Mouse (Mus musculus) heart, embryonic 11.5 days (tissue): ENCODE results near the gene Sim2. TPM values are rescaled to one million over a fixed set of nuclear protein-coding genes. Genes with fewer than 3 reads are reported as not detected.

Experiments
- ATAC-seq: fragments of 200-750 bp; cut with Nextera tagmentation; replicated peaks from 2 replicates; pipeline ENCODE4 v1.8.0; 2017; ENCODE audit warnings: moderate library complexity; ENCODE audit not compliant: insufficient number of reproducible peaks, low FRiP score, low TSS enrichment
- H3K27ac ChIP-seq: fragments of 300-500 bp; sonication (generic); 2 replicates; pipeline ENCODE4 v1.5.1; 2014; ENCODE audit warnings: mild to moderate bottlenecking, low read depth, low read length
- H3K27me3 ChIP-seq: fragments of 300-500 bp; sonication (generic); 2 replicates; pipeline ENCODE4 v1.6.1; 2014; ENCODE audit warnings: mild to moderate bottlenecking, low read length, mixed read lengths; ENCODE audit not compliant: control insufficient read depth, insufficient read depth
- H3K36me3 ChIP-seq: fragments of 300-500 bp; sonication (generic); 2 replicates; pipeline ENCODE4 v1.6.1; 2014; ENCODE audit warnings: mild to moderate bottlenecking, low read length, moderate library complexity, mixed read lengths; ENCODE audit not compliant: control insufficient read depth, insufficient read depth
- H3K4me1 ChIP-seq: fragments of 300-500 bp; sonication (generic); 2 replicates; pipeline ENCODE4 v1.6.1; 2014; ENCODE audit warnings: low read length; ENCODE audit not compliant: control insufficient read depth, insufficient read depth
- H3K4me2 ChIP-seq: fragments of 300-500 bp; sonication (generic); 2 replicates; pipeline ENCODE4 v1.6.1; 2014; ENCODE audit warnings: mild to moderate bottlenecking, moderate library complexity
- H3K4me3 ChIP-seq: fragments of 300-500 bp; sonication (generic); 2 replicates; pipeline ENCODE4 v1.5.1; 2014; ENCODE audit warnings: low read depth, low read length
- H3K9ac ChIP-seq: fragments of 300-500 bp; sonication (generic); 2 replicates; pipeline ENCODE4 v1.6.1; 2014; ENCODE audit warnings: mild to moderate bottlenecking, low read depth, low read length, moderate library complexity
- H3K9me3 ChIP-seq: fragments of 300-500 bp; sonication (generic); replicated peaks from 2 replicates; pipeline ENCODE4 v1.6.1; 2016; ENCODE audit warnings: low read length; ENCODE audit not compliant: control insufficient read depth
- WGBS: fragments of 180-500 bp; shearing (Covaris S2); extraction: QIAGEN DNeasy Blood & Tissue Kit; methylation state at CpG from one replicate; pipeline ENCODE4 v1.1.7; 2014; ENCODE audit not compliant: insufficient replicate concordance; 5-methylcytosine and 5-hydroxymethylcytosine counted together
- polyA plus RNA-seq: library from polyadenylated mRNA; unstranded; fragments of >200 nt; fragmentation: Nextera tagmentation; extraction: Ambion mirVana; gene quantifications from 2 replicates; pipeline ENCODE4 v1.2.1, GENCODE M21; 2014

Gene Sim2
- polyA plus RNA-seq, 1 experiment from 2014 or later, result 0.17 TPM

DNA sequence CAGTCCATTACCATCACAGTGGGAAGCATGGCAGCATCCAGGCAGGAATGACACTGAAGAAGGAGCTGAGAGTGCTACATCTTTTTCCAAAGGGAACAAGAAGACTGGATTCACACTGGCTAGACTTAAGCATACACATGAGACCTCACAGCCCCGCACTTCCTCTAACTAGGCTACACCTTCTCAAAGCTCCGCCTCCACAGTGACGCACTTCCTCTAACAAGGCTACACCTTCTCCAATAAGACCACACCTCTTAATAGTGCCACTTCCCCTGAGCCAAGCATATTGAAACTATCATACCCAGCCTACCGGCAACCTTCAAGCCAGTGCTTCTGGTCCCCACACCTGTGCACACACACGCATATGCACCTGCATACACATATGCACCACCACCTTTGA, 15.7 kb upstream of the Sim2 start:
- Histone ChIP-seq H3K27ac (no peak overlapping the region), H3K27me3 (no peaks in the 10 kb centered on the region; the same call in 1 of the 2 replicates), H3K4me3 (no peak overlapping the region), H3K9me3 (no peaks in the 10 kb centered on the region), H3K4me1 (0 out of 2 replicates have a peak, but pooled peaks cover 2% of the 10 kb centered on the region), H3K4me2 (no peak overlapping the region), H3K9ac (no peak overlapping the region), H3K36me3 (no peaks in the 10 kb centered on the region)
- 88% methylated on average over 5 of the region's 5 CpGs for WGBS
- no peak for ATAC-seq

DNA sequence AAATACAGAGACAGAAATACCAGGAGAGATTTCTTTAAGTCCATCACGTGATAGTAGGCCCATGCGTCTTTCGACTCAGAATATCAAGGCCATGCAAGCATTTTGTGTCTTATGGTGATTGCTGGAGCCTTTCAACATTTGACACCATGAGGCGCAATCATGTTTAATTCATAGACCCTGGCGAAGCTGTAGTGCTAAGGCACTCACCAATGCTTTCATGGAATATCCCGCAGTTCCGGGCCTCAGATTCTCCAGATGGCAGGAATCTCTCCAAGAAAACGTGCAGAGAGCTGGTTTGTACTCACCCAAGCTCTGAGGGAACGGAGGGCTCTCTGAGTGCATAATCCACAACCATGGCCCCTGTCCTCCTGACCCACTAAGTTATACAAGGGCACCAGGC, 13.8 kb upstream of the Sim2 start:
- Histone ChIP-seq H3K27me3 (peaks cover 8% of the 10 kb centered on the region), H3K27ac (no peak overlapping the region), H3K4me1 (peaks cover 2% of the 10 kb centered on the region; the same call in 1 of the 2 replicates), H3K4me2 (no peak overlapping the region), H3K9me3 (no peaks in the 10 kb centered on the region), H3K4me3 (no peak overlapping the region), H3K36me3 (no peaks in the 10 kb centered on the region), H3K9ac (no peak overlapping the region)
- 81% methylated on average over 9 of the region's 9 CpGs for WGBS
- no peak for ATAC-seq

DNA sequence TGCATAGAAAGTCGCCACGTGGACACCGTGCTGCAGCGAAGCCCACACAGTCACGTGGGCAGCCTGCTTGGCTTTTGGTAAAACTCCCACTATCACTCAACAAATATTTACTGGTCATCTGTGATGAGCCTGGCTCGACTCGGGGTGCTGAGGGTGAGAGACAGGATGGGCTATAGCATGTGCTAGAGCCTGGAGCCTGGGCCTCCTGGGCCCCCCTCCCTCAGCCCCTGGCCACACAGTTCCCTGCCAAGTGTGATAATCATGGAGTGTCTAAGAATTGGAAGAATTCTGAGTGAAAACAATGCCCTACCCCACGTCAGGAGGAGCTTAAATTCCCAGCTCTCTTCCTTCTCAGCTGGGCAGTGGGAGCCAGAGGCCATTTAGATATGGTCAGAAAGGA, 13.3 kb upstream of the Sim2 start:
- no peak for ATAC-seq
- Histone ChIP-seq H3K9ac (no peak overlapping the region), H3K27ac (no peak overlapping the region), H3K36me3 (no peaks in the 10 kb centered on the region), H3K27me3 (peaks cover 14% of the 10 kb centered on the region), H3K9me3 (no peaks in the 10 kb centered on the region), H3K4me2 (no peak overlapping the region), H3K4me3 (no peak overlapping the region), H3K4me1 (peaks cover 2% of the 10 kb centered on the region; the same call in 1 of the 2 replicates)
- WGBS, result 68% methylated on average over 8 of the region's 8 CpGs

DNA sequence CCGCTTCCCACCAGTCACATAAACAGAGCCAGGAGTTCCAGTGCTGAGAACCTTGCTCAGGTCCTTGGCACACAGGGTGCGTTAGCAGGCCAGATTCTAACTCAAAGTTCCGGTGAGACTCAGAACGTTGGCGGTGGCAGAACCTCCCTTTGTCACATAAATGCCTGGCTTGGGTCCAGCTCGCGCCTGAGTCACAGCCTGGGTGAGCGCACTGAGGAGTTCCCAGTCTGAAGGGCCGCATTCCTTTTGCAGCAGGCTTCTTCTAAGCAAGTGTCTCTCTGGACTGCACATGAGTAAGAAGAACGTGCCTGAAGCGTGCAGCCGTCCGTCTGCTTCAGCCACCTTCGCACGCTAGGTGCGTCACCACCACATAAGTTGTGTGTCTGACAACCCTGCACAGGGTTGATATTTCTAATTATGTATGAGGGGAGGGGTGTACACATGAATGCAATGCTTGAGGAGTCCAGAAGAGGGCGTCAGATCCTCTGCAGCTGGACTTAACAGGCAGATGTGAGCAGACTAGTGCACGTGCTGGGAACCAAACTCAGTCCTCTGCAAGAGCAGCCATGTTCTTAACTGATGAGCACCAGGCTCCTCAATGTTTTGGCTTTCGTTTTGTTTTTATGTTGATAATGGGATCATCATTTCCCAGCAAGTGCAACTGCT, 9.2 kb upstream of the Sim2 start:
- 34% methylated on average over 19 of the region's 19 CpGs for WGBS
- no peak for ATAC-seq
- peaks cover 2% of the 10 kb centered on the region; the same call in 1 of the 2 replicates for H3K4me1 ChIP-seq
- H3K4me2 ChIP-seq, result no peak overlapping the region
- H3K4me3 ChIP-seq, result no peak overlapping the region
- peaks cover 52% of the 10 kb centered on the region for H3K27me3 ChIP-seq
- no peaks in the 10 kb centered on the region for H3K36me3 ChIP-seq
- H3K9me3 ChIP-seq, result no peaks in the 10 kb centered on the region
- H3K9ac ChIP-seq, result no peak overlapping the region
- H3K27ac ChIP-seq, result no peak overlapping the region

DNA sequence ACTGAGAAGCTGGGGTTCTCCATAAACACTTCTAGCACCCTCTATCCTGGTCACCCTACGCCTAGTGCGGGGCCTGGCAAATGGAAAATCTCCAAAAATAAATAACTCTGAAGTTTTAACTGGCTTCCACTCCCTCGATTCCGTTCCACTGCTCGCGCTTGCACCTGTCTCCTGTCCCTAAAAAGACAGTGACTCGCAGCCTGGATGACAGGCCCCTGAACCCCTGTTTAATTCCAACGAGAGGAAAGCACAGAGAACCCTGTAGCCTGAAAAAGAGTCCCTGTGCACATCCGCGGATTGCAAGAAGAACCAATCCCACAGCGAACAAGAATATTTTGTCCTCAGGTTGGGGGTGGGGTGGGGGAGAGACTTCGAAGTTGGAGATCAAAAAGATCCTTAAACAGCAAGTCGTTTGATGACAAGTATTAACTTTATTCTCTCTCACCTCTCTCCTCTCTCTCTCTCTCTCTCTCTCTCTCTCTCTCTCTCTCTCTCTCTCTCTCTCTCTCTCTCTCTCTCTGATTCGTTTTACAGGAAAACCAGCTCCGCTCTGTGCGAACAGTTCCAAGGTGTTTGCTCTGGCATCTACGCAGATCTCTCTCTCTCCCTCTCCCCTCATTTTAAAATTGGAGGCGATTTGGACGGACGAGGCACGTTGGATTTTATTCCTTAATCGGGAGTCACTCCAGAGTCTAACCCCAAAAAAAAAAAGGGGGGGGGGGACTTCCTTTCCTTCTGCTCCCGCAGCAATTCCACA, 6.2 kb upstream of the Sim2 start:
- H3K4me2 ChIP-seq, result no peak overlapping the region
- H3K4me1 ChIP-seq, result no peaks in the 10 kb centered on the region; the same call in 1 of the 2 replicates
- H3K9ac ChIP-seq, result no peak overlapping the region
- H3K27me3 ChIP-seq, result peaks cover 82% of the 10 kb centered on the region
- no peaks in the 10 kb centered on the region for H3K9me3 ChIP-seq
- no peak overlapping the region for H3K4me3 ChIP-seq
- no peaks in the 10 kb centered on the region for H3K36me3 ChIP-seq
- 4% methylated on average over 23 of the region's 23 CpGs for WGBS
- ATAC-seq, result no peak
- no peak overlapping the region for H3K27ac ChIP-seq

DNA sequence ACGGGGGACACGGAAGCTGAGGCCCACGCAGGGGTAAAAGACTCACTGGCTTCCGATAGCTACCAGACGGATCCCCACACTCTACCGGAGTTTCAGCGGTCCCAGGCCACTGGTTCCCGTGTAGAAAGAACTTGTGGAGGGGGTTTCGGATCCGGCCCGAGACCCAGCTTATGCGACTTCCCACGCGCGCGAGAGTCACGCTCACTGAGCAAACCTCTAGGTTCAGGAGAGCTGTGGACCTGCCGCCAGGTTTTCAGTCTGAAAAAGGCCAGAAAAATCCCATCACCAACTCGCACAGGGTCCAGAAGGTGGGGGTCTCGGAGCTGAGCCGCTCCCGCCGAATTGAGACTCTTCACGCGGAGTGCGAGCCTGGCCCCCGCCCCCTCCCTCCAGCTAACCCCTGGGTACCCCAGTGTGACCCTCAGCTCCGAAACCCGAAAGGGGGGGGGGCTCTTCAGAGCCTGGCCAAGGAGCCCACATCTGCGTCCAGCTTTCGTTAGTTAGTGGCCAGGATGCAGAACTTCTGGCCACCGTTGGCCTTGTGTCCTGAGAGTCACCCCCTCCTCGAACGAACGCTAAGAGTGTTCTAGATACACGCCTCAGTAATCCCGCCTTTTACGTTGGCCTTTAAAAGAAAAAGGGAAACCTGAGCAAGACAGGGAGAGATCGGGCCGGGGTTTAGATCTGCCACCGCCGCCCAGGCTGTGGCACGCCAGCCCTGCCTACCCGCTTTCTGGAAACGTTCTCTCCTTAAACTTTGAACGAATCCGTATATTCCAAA, 5.5 kb upstream of the Sim2 start:
- H3K36me3 ChIP-seq, result no peaks in the 10 kb centered on the region
- peaks cover 3% of the 10 kb centered on the region; the same call in 1 of the 2 replicates for H3K4me1 ChIP-seq
- ATAC-seq, result no peak
- no peak overlapping the region for H3K27ac ChIP-seq
- H3K4me3 ChIP-seq, result no peak overlapping the region
- WGBS, result 1% methylated on average over 47 of the region's 47 CpGs
- H3K4me2 ChIP-seq, result no peak overlapping the region; the same call in none of the 2 replicates
- no peak overlapping the region for H3K9ac ChIP-seq
- no peaks in the 10 kb centered on the region for H3K9me3 ChIP-seq
- H3K27me3 ChIP-seq, result peaks cover 90% of the 10 kb centered on the region

DNA sequence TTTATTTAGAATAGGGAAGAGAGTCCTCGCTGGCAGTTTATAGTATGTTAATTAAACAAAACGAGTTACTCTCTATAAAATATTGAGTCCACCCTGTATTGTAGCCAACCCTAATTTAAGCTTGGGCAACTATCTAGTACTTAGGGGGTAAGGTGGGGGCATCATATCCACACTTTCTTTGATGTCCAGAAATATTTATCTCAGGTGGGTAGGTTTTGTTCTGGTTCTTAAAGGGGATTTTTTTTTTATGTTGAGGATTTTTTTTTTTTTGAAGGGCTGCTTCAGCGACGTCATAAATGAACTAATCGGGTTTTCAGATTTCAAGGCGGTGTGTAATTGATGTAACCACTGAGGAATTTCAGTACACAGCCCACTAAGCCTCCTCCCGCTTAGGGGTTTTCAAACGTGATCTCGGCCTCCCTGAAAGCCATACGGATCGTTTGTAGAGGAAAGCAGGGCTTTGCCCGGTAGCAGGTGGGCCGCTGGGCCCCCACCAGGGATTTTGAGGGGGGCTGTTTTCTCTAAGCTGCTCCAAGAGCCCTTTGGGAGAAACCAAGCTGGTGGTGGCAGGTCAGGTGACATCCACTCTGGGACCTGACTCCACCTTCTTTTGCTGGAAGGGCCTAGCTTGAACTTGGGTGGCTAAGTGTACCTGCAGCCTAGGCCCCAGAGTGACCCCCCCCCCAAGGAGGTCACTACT, 4.7 kb upstream of the Sim2 start:
- Histone ChIP-seq H3K4me3 (no peak overlapping the region), H3K36me3 (no peaks in the 10 kb centered on the region), H3K27ac (no peak overlapping the region), H3K4me2 (no peak overlapping the region), H3K27me3 (peaks cover 97% of the 10 kb centered on the region), H3K9me3 (no peaks in the 10 kb centered on the region), H3K9ac (no peak overlapping the region), H3K4me1 (peaks cover 9% of the 10 kb centered on the region)
- no peak for ATAC-seq
- 4% methylated on average over 13 of the region's 13 CpGs for WGBS

DNA sequence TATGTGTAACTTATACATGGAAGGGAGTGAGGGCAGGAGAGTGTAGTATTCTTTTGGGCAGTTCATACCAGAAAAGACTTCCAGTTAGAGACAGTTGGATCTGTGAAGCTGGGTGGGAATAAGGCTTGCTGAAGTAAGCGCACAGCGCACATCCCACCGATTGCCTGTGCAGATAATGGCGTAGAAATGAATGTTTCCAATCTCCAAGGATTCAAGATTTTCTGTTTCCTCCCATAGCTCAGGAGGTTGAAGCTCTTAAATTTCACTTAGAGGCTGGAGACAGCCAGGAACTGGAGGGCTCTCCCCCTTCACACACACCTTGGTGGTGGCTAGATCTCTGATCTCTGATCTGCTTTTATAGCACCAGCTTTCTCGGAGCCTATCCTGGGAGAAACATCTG, 3.1 kb upstream of the Sim2 start:
- Histone ChIP-seq H3K9ac (no peak overlapping the region), H3K4me1 (peaks cover 18% of the 10 kb centered on the region), H3K27me3 (peaks cover 96% of the 10 kb centered on the region), H3K36me3 (no peaks in the 10 kb centered on the region), H3K4me2 (no peak overlapping the region), H3K9me3 (no peaks in the 10 kb centered on the region), H3K4me3 (no peak overlapping the region), H3K27ac (no peak overlapping the region)
- ATAC-seq, result no peak
- 15% methylated on average over 5 of the region's 5 CpGs for WGBS
